ENCODE assay signal across 8 mouse cellular contexts in the genomic region with DNA sequence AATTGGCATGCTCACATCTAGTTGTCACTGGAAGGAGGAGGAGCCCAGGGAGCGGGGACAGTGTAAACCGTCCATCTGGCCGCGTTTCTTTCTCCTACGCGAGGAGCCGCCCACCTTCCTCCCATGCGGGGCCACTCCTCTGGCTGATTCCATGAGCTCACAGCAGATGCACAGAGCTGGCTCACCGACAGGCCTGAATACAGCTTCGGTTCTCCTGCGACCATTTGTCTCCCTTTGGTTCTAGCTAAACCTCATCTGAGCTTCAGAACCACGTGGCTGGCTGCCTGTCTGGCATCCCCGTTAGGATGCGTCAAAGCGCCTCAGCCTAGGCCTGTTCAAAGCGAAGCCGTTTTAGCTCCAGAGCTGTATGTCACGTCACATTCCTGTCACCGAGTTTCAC. TPM values are rescaled to one million over a fixed set of nuclear protein-coding genes. Genes with fewer than 3 reads are reported as not detected.
DNase-seq lines count a peak whose midpoint lies in the region; ATAC-seq and TF ChIP-seq lines count a peak whose summit lies in the region.

No protein-coding gene starts in this region.

- no peaks in the 10 kb centered on the region for H3K36me3 ChIP-seq in forebrain, embryonic 11.5 days (ENCODE audit: control insufficient read depth, insufficient read depth, low read length)
- H3K36me3 ChIP-seq in forebrain, embryonic 10.5 days (replicated peaks) = no peaks in the 10 kb centered on the region
- H3K36me3 ChIP-seq in intestine, embryonic 16.5 days (ENCODE audit: control insufficient read depth, insufficient read depth, low read length) = no peaks in the 10 kb centered on the region
- no peaks in the 10 kb centered on the region for H3K36me3 ChIP-seq in limb, embryonic 14.5 days (ENCODE audit: control insufficient read depth, insufficient read depth, low read length)

- H3K9ac ChIP-seq in forebrain, embryonic 11.5 days (ENCODE audit: low read length) = no peak overlapping the region
- H3K9ac ChIP-seq in intestine, embryonic 16.5 days (ENCODE audit: low read depth, low read length) = peak overlapping the region; percentile 48; the same call in 1 of the 2 replicates
- no peak overlapping the region for H3K9ac ChIP-seq in limb, embryonic 14.5 days (ENCODE audit: low read depth, low read length, severe bottlenecking)

- no peak for DNase-seq in forebrain, embryonic 11.5 days (ENCODE audit: low spot score)
- DNase-seq in forebrain, embryonic 10.5 days (ENCODE audit: extremely low spot score, low spot score) = no peak
- peak; percentile 83 to 91 for DNase-seq in cerebellum, postnatal 10 days
- DNase-seq in gastrocnemius, postnatal 10 days = peak; percentile 36
- DNase-seq in limb, embryonic 14.5 days (ENCODE audit: low spot score) = peak; percentile 45
- DNase-seq in retina, postnatal 7 days (ENCODE audit: low read depth, low spot score) = peak; percentile 16
- DNase-seq in yolk sac, embryonic 10.5 days (ENCODE audit: low spot score) = no peak

- H3K4me2 ChIP-seq in forebrain, embryonic 11.5 days (ENCODE audit: low read depth, low read length, severe bottlenecking) = no peak overlapping the region
- H3K4me2 ChIP-seq in intestine, embryonic 16.5 days (ENCODE audit: low read depth, low read length) = peak overlapping the region; percentile 26; the same call in 1 of the 2 replicates
- H3K4me2 ChIP-seq in limb, embryonic 14.5 days (replicated peaks; ENCODE audit: low read depth, low read length, severe bottlenecking) = no peak overlapping the region; the same call in 1 of the 2 replicates

- 32% methylated on average over 19 of the region's 19 CpGs for WGBS in forebrain, embryonic 11.5 days
- WGBS in forebrain, embryonic 10.5 days = 36% methylated on average over 19 of the region's 19 CpGs
- 22% methylated on average over 19 of the region's 19 CpGs for WGBS in intestine, embryonic 16.5 days
- 18% methylated on average over 19 of the region's 19 CpGs for WGBS in limb, embryonic 14.5 days

- 0 out of 2 replicates have a peak, but pooled peaks have one; percentile 12 for ATAC-seq in forebrain, embryonic 11.5 days (replicated peaks; ENCODE audit: low FRiP score)
- peak; percentile 58; the same call in 1 of the 2 replicates for ATAC-seq in intestine, embryonic 16.5 days
- ATAC-seq in limb, embryonic 14.5 days (ENCODE audit: low FRiP score, low read depth) = peak; percentile 67; the same call in 1 of the 2 replicates

- no peak overlapping the region for H3K27ac ChIP-seq in forebrain, embryonic 11.5 days (ENCODE audit: low read depth, low read length)
- H3K27ac ChIP-seq in forebrain, embryonic 10.5 days = no peak overlapping the region
- no peak overlapping the region for H3K27ac ChIP-seq in intestine, embryonic 16.5 days (ENCODE audit: low read length)
- H3K27ac ChIP-seq in limb, embryonic 14.5 days (replicated peaks; ENCODE audit: low read depth, low read length) = no peak overlapping the region

- no peaks in the 10 kb centered on the region for H3K27me3 ChIP-seq in forebrain, embryonic 11.5 days (ENCODE audit: control insufficient read depth, insufficient read depth, low read length)
- no peaks in the 10 kb centered on the region for H3K27me3 ChIP-seq in forebrain, embryonic 10.5 days (ENCODE audit: poor library complexity, severe bottlenecking)
- no peaks in the 10 kb centered on the region for H3K27me3 ChIP-seq in intestine, embryonic 16.5 days (replicated peaks; ENCODE audit: control insufficient read depth, insufficient read depth, low read length)
- H3K27me3 ChIP-seq in limb, embryonic 14.5 days (ENCODE audit: control insufficient read depth, insufficient read depth, low read length) = no peaks in the 10 kb centered on the region

- H3K4me3 ChIP-seq in forebrain, embryonic 11.5 days (ENCODE audit: low read depth, low read length) = no peak overlapping the region
- no peak overlapping the region for H3K4me3 ChIP-seq in forebrain, embryonic 10.5 days
- H3K4me3 ChIP-seq in intestine, embryonic 16.5 days (ENCODE audit: low read length) = no peak overlapping the region
- no peak overlapping the region for H3K4me3 ChIP-seq in limb, embryonic 14.5 days (replicated peaks; ENCODE audit: low read length)

- H3K4me1 ChIP-seq in forebrain, embryonic 11.5 days (replicated peaks; ENCODE audit: control insufficient read depth, insufficient read depth, low read length) = no peaks in the 10 kb centered on the region; the same call in 1 of the 2 replicates
- H3K4me1 ChIP-seq in forebrain, embryonic 10.5 days = peaks cover 53% of the 10 kb centered on the region
- peaks cover 10% of the 10 kb centered on the region for H3K4me1 ChIP-seq in intestine, embryonic 16.5 days (ENCODE audit: control insufficient read depth, insufficient read depth, low read length)
- H3K4me1 ChIP-seq in limb, embryonic 14.5 days (ENCODE audit: control insufficient read depth, insufficient read depth, low read length) = no peaks in the 10 kb centered on the region

- TF ChIP-seq POLR2A in limb, embryonic 14.5 days (IDR thresholded peaks at IDR 0.05; ENCODE audit: borderline replicate concordance, extremely low read depth, insufficient read depth, insufficient read length) = no peak

- no peaks in the 10 kb centered on the region for H3K9me3 ChIP-seq in forebrain, embryonic 11.5 days (ENCODE audit: control insufficient read depth, low read length)
- no peaks in the 10 kb centered on the region for H3K9me3 ChIP-seq in forebrain, embryonic 10.5 days
- no peaks in the 10 kb centered on the region for H3K9me3 ChIP-seq in intestine, embryonic 16.5 days (ENCODE audit: control insufficient read depth, low read length)
- H3K9me3 ChIP-seq in limb, embryonic 14.5 days (ENCODE audit: control insufficient read depth, low read length) = no peaks in the 10 kb centered on the region

RNA-seq across cellular contexts. Expression of a gene that starts 53.8 kb away (rescaled TPM):
- 13.9 and 14.1 TPM in 2 replicates for polyA plus RNA-seq in forebrain, embryonic 11.5 days (2014; fragmentation: Nextera tagmentation; extraction: Ambion mirVana)
- polyA plus RNA-seq in forebrain, embryonic 10.5 days (2016; fragmentation: Nextera tagmentation; extraction: Ambion mirVana) = 9.0 and 11.0 TPM in 2 replicates
- under 1 TPM; 0.72 to 0.92 TPM for total RNA-seq in gastrocnemius, postnatal 10 days (2021)
- polyA plus RNA-seq in intestine, embryonic 16.5 days (2015; fragmentation: Nextera tagmentation; extraction: Ambion mirVana) = 0.95 and 1.1 TPM in 2 replicates
- 7.9 and 8.4 TPM in 2 replicates for polyA plus RNA-seq in limb, embryonic 14.5 days (2012; rRNA removed)
- polyA plus RNA-seq in limb, embryonic 14.5 days (2014; fragmentation: Nextera tagmentation; extraction: Ambion mirVana) = 4.3 and 4.7 TPM in 2 replicates

Comparison
In these comparisons a context has a peak if more than half of its experiments do, and no peak if none do; other contexts are left out.
1. ATAC-seq: peak in every context shown above with its lines; median percentile 67 in limb, embryonic 14.5 days; 58 in intestine, embryonic 16.5 days; 12 in forebrain, embryonic 11.5 days.
2. DNase-seq: peak in cerebellum, postnatal 10 days (2 of 2), gastrocnemius, postnatal 10 days (single experiment), limb, embryonic 14.5 days (single experiment) and retina, postnatal 7 days (single experiment); none in forebrain, embryonic 11.5 days (single experiment), forebrain, embryonic 10.5 days (single experiment) and yolk sac, embryonic 10.5 days (single experiment).